Mouse (Mus musculus): ENCODE data around the gene Galnt10. TPM values are rescaled to one million over a fixed set of nuclear protein-coding genes. Genes with fewer than 3 reads are reported as not detected.

Galnt10 gene
- total RNA-seq, 1 experiment, result 13.5 TPM

- Histone ChIP-seq H3K27ac (ENCODE audit: insufficient read depth, low read depth, low read length, poor library complexity, severe bottlenecking) (no peak overlapping the region), H3K4me3 (ENCODE audit: insufficient read depth in 1 of 2, low read depth in 1 of 2, low read length in 2 of 2, poor library complexity in 1 of 2, severe bottlenecking in 1 of 2) (no peak overlapping the region)
- in situ Hi-C loops (cut with MboI; ENCODE audit: low sequenced_read_pairs in 2 of 2, unreplicated experiment in 2 of 2), result no loop called here
Observed at GRCm38 (mm10) chr11:57652206-57652922, 7.1 kb downstream of the Galnt10 start.

GRCm38 (mm10) chr11:57652923-57653660 lies 7.8 kb downstream of the Galnt10 start:
- Histone ChIP-seq H3K9ac (ENCODE audit: insufficient read depth, low read depth, low read length, poor library complexity, severe bottlenecking) (no peak overlapping the region), H3K27ac (ENCODE audit: insufficient read depth, low read depth, low read length, poor library complexity, severe bottlenecking) (no peak overlapping the region), H3K9me3 (ENCODE audit: control insufficient read depth, insufficient read depth, low read depth, low read length) (no peaks in the 10 kb centered on the region), H3K4me1 (ENCODE audit: control insufficient read depth in 2 of 2, insufficient read depth in 2 of 2, low read length in 2 of 2, poor library complexity in 1 of 2) (peaks cover 7 to 49% of the 10 kb centered on the region in 2 experiments; a peak in 2 of 4 replicates), H3K36me3 (ENCODE audit: control insufficient read depth, insufficient read depth, low read length, poor library complexity, severe bottlenecking) (no peaks in the 10 kb centered on the region), H3K4me3 (ENCODE audit: insufficient read depth in 1 of 2, low read depth in 1 of 2, low read length in 2 of 2, poor library complexity in 1 of 2, severe bottlenecking in 1 of 2) (no peak overlapping the region)
- TF ChIP-seq MAFK (IDR thresholded peaks at IDR 0.05; ENCODE audit: insufficient read depth, low read depth, low read length), result no peak
- TF ChIP-seq HCFC1 (IDR thresholded peaks at IDR 0.05; ENCODE audit: borderline replicate concordance, insufficient read depth, low read length), result no peak
- no peak for TF ChIP-seq ZC3H11A (IDR thresholded peaks at IDR 0.05; ENCODE audit: borderline replicate concordance, low read depth, low read length)
- in situ Hi-C loops (cut with MboI; ENCODE audit: low sequenced_read_pairs in 2 of 2, unreplicated experiment in 2 of 2), result no loop called here
- no peak for DNase-seq (ENCODE audit: low read depth, low spot score)

More at GRCm38 (mm10) chr11:57652206-57652922, 7.1 kb downstream of the Galnt10 start:
- no peak for DNase-seq (ENCODE audit: low read depth, low spot score)
- TF ChIP-seq ZNF384 (IDR thresholded peaks at IDR 0.05; ENCODE audit: low read depth, low read length) (no peak), HCFC1 (IDR thresholded peaks at IDR 0.05; ENCODE audit: borderline replicate concordance, insufficient read depth, low read length) (no peak), CHD2 (IDR thresholded peaks at IDR 0.05; ENCODE audit: low read depth, low read length) (no peak), MAFK (IDR thresholded peaks at IDR 0.05; ENCODE audit: insufficient read depth, low read depth, low read length) (no peak), ZC3H11A (IDR thresholded peaks at IDR 0.05; ENCODE audit: borderline replicate concordance, low read depth, low read length) (no peak)
- Histone ChIP-seq H3K36me3 (ENCODE audit: control insufficient read depth, insufficient read depth, low read length, poor library complexity, severe bottlenecking) (no peaks in the 10 kb centered on the region), H3K9ac (ENCODE audit: insufficient read depth, low read depth, low read length, poor library complexity, severe bottlenecking) (no peak overlapping the region), H3K9me3 (ENCODE audit: control insufficient read depth, insufficient read depth, low read depth, low read length) (no peaks in the 10 kb centered on the region), H3K4me1 (ENCODE audit: control insufficient read depth in 2 of 2, insufficient read depth in 2 of 2, low read length in 2 of 2, poor library complexity in 1 of 2) (peaks cover 5 to 41% of the 10 kb centered on the region in 2 experiments; a peak in 2 of 4 replicates)

GRCm38 (mm10) chr11:57653796-57654195 lies 8.6 kb downstream of the Galnt10 start:
- no peak for TF ChIP-seq HCFC1 (IDR thresholded peaks at IDR 0.05; ENCODE audit: borderline replicate concordance, insufficient read depth, low read length)
- TF ChIP-seq CHD2 (IDR thresholded peaks at IDR 0.05; ENCODE audit: low read depth, low read length), result no peak
- TF ChIP-seq ZC3H11A (IDR thresholded peaks at IDR 0.05; ENCODE audit: borderline replicate concordance, low read depth, low read length), result no peak
- TF ChIP-seq ZNF384 (IDR thresholded peaks at IDR 0.05; ENCODE audit: low read depth, low read length), result no peak
- TF ChIP-seq MAFK (IDR thresholded peaks at IDR 0.05; ENCODE audit: insufficient read depth, low read depth, low read length), result no peak
- in situ Hi-C loops (cut with MboI; ENCODE audit: low sequenced_read_pairs in 2 of 2, unreplicated experiment in 2 of 2), result no loop called here
- Histone ChIP-seq H3K27ac (ENCODE audit: insufficient read depth, low read depth, low read length, poor library complexity, severe bottlenecking) (no peak overlapping the region), H3K9me3 (ENCODE audit: control insufficient read depth, insufficient read depth, low read depth, low read length) (no peaks in the 10 kb centered on the region), H3K4me1 (ENCODE audit: control insufficient read depth in 2 of 2, insufficient read depth in 2 of 2, low read length in 2 of 2, poor library complexity in 1 of 2) (peaks cover 7 to 51% of the 10 kb centered on the region in 2 experiments; a peak in 2 of 4 replicates), H3K4me3 (ENCODE audit: insufficient read depth in 1 of 2, low read depth in 1 of 2, low read length in 2 of 2, poor library complexity in 1 of 2, severe bottlenecking in 1 of 2) (no peak overlapping the region), H3K9ac (ENCODE audit: insufficient read depth, low read depth, low read length, poor library complexity, severe bottlenecking) (no peak overlapping the region), H3K36me3 (ENCODE audit: control insufficient read depth, insufficient read depth, low read length, poor library complexity, severe bottlenecking) (no peaks in the 10 kb centered on the region)
- no peak for DNase-seq (ENCODE audit: low read depth, low spot score)

- peaks cover 7 to 51% of the 10 kb centered on the region in 2 experiments; a peak in 2 of 4 replicates for H3K4me1 ChIP-seq (ENCODE audit: control insufficient read depth in 2 of 2, insufficient read depth in 2 of 2, low read length in 2 of 2, poor library complexity in 1 of 2)
- no peak overlapping the region for H3K27ac ChIP-seq (ENCODE audit: insufficient read depth, low read depth, low read length, poor library complexity, severe bottlenecking)
- no peaks in the 10 kb centered on the region for H3K36me3 ChIP-seq (ENCODE audit: control insufficient read depth, insufficient read depth, low read length, poor library complexity, severe bottlenecking)
- no peak for TF ChIP-seq MAFK (IDR thresholded peaks at IDR 0.05; ENCODE audit: insufficient read depth, low read depth, low read length)
- no peak for TF ChIP-seq ZC3H11A (IDR thresholded peaks at IDR 0.05; ENCODE audit: borderline replicate concordance, low read depth, low read length)
- no peak for TF ChIP-seq ZNF384 (IDR thresholded peaks at IDR 0.05; ENCODE audit: low read depth, low read length)
- no peak for DNase-seq (ENCODE audit: low read depth, low spot score)
- in situ Hi-C loops (cut with MboI; ENCODE audit: low sequenced_read_pairs in 2 of 2, unreplicated experiment in 2 of 2), result no loop called here
- H3K9ac ChIP-seq (ENCODE audit: insufficient read depth, low read depth, low read length, poor library complexity, severe bottlenecking), result no peak overlapping the region
- no peaks in the 10 kb centered on the region for H3K9me3 ChIP-seq (ENCODE audit: control insufficient read depth, insufficient read depth, low read depth, low read length)
- no peak overlapping the region for H3K4me3 ChIP-seq (ENCODE audit: insufficient read depth in 1 of 2, low read depth in 1 of 2, low read length in 2 of 2, poor library complexity in 1 of 2, severe bottlenecking in 1 of 2)
Observed at GRCm38 (mm10) chr11:57654386-57654785, 9.1 kb downstream of the Galnt10 start.

All from ES-E14 (cell line).